Mouse (Mus musculus): ENCODE measurements at regions not wholly inside any gene's neighbourhood (a gene's known extent, or its start where the extent isn't known, plus 50 kb on each side); places are given as distances from the start of the nearest gene placed in this dataset.
"Not testable (repeated sequence)": the region's sequence is repeated elsewhere in the genome, so short reads cannot be mapped to it uniquely, and the experiment has no call there.

- 0 out of 2 replicates have a peak, but pooled peaks cover 5% of the 10 kb centered on the region for H3K9me3 ChIP-seq (ENCODE audit: low read length)
- H3K27me3 ChIP-seq (ENCODE audit: insufficient read depth, low read length) = no peaks in the 10 kb centered on the region
- no peak for TF ChIP-seq POU5F1 (IDR thresholded peaks at IDR 0.05; ENCODE audit: borderline replicate concordance, low read length)
- no peak for TF ChIP-seq CTCF (conservative IDR thresholded peaks at IDR 0.05; ENCODE audit: low read length)
- TF ChIP-seq NANOG (IDR thresholded peaks at IDR 0.05; ENCODE audit: borderline replicate concordance, low read length) = no peak
- no peaks in the 10 kb centered on the region for H3K4me1 ChIP-seq (replicated peaks; ENCODE audit: low read depth, low read length)
- H3K4me3 ChIP-seq (replicated peaks; ENCODE audit: low read length) = no peak overlapping the region
- H3K36me3 ChIP-seq (ENCODE audit: insufficient read depth, low read length) = no peaks in the 10 kb centered on the region
Measured at GRCm38 (mm10) chr1:194426293-194426692, 191.7 kb upstream of the Plxna2 start.

DNA sequence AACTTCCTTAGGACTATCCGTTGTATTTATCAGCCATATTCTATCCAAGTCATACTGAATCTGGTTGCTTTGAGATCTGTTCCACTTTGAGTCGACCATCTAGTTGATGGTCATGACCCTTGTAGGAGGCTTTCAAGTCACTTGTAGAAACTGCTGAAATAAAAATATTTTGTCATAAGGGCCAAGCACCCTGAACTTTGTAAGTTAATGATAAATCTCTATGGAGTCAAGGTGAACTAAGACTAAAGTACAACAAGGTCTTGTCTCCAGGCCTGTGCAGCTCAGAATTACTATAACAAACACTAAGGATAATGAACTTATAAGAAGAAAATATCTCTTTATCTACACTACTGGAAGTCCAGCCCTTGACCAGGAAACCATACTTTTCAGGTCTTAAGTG is 193.8 kb upstream of the Plxna2 start:
- Histone ChIP-seq H3K27me3 (ENCODE audit: insufficient read depth, low read length) (no peaks in the 10 kb centered on the region), H3K36me3 (ENCODE audit: insufficient read depth, low read length) (no peaks in the 10 kb centered on the region), H3K4me3 (replicated peaks; ENCODE audit: low read length) (no peak overlapping the region), H3K4me1 (replicated peaks; ENCODE audit: low read depth, low read length) (peaks cover 11% of the 10 kb centered on the region), H3K9me3 (ENCODE audit: low read length) (0 out of 2 replicates have a peak, but pooled peaks cover 5% of the 10 kb centered on the region)
- TF ChIP-seq NANOG (IDR thresholded peaks at IDR 0.05; ENCODE audit: borderline replicate concordance, low read length) = no peak
- TF ChIP-seq POU5F1 (IDR thresholded peaks at IDR 0.05; ENCODE audit: borderline replicate concordance, low read length) = no peak
- no peak for TF ChIP-seq CTCF (conservative IDR thresholded peaks at IDR 0.05; ENCODE audit: low read length)

- no peak for TF ChIP-seq NANOG (IDR thresholded peaks at IDR 0.05; ENCODE audit: borderline replicate concordance, low read length)
- no peak for TF ChIP-seq CTCF (conservative IDR thresholded peaks at IDR 0.05; ENCODE audit: low read length)
- no peak for TF ChIP-seq POU5F1 (IDR thresholded peaks at IDR 0.05; ENCODE audit: borderline replicate concordance, low read length)
- Histone ChIP-seq H3K4me1 (replicated peaks; ENCODE audit: low read depth, low read length) (no peaks in the 10 kb centered on the region), H3K36me3 (ENCODE audit: insufficient read depth, low read length) (no peaks in the 10 kb centered on the region), H3K9me3 (ENCODE audit: low read length) (no peaks in the 10 kb centered on the region), H3K27me3 (ENCODE audit: insufficient read depth, low read length) (no peaks in the 10 kb centered on the region), H3K4me3 (replicated peaks; ENCODE audit: low read length) (no peak overlapping the region)
Measured at GRCm38 (mm10) chr1:194412193-194412592, 205.8 kb upstream of the Plxna2 start.

DNA sequence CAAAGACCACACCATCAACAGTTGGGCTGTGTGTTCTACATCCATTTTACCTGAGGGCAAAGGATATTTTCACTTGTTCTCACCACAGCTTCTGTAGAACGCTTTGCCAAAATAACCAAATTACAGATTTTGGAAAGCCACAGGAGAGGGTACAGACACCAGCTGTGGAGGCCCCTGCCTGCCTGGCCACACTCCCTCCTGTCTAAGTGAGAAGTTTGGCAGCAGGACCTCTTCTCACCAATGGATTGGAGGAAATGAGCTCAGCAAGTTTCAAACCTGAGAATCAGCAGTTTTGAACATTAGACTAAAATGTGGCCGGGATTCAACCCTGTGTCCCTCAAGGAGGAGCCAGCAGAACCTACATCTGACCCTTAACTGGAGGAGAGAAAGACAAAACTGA is 206.2 kb upstream of the Plxna2 start:
- Histone ChIP-seq H3K4me1 (replicated peaks; ENCODE audit: low read depth, low read length) (no peaks in the 10 kb centered on the region), H3K27me3 (ENCODE audit: insufficient read depth, low read length) (no peaks in the 10 kb centered on the region), H3K4me3 (replicated peaks; ENCODE audit: low read length) (no peak overlapping the region), H3K36me3 (ENCODE audit: insufficient read depth, low read length) (no peaks in the 10 kb centered on the region), H3K9me3 (ENCODE audit: low read length) (no peaks in the 10 kb centered on the region)
- TF ChIP-seq POU5F1 (IDR thresholded peaks at IDR 0.05; ENCODE audit: borderline replicate concordance, low read length) (no peak), NANOG (IDR thresholded peaks at IDR 0.05; ENCODE audit: borderline replicate concordance, low read length) (no peak), CTCF (conservative IDR thresholded peaks at IDR 0.05; ENCODE audit: low read length) (no peak)

GRCm38 (mm10) chr1:194399281-194399680 is 218.7 kb upstream of the Plxna2 start:
- Histone ChIP-seq H3K4me1 (replicated peaks; ENCODE audit: low read depth, low read length) (no peaks in the 10 kb centered on the region), H3K27me3 (ENCODE audit: insufficient read depth, low read length) (no peaks in the 10 kb centered on the region), H3K4me3 (replicated peaks; ENCODE audit: low read length) (no peak overlapping the region), H3K36me3 (ENCODE audit: insufficient read depth, low read length) (no peaks in the 10 kb centered on the region), H3K9me3 (ENCODE audit: low read length) (no peaks in the 10 kb centered on the region)
- TF ChIP-seq CTCF (conservative IDR thresholded peaks at IDR 0.05; ENCODE audit: low read length) = no peak
- no peak for TF ChIP-seq NANOG (IDR thresholded peaks at IDR 0.05; ENCODE audit: borderline replicate concordance, low read length)
- TF ChIP-seq POU5F1 (IDR thresholded peaks at IDR 0.05; ENCODE audit: borderline replicate concordance, low read length) = no peak

GRCm38 (mm10) chr1:194396754-194397460 is 221.1 kb upstream of the Plxna2 start:
- Histone ChIP-seq H3K9me3 (ENCODE audit: low read length) (no peaks in the 10 kb centered on the region), H3K27me3 (ENCODE audit: insufficient read depth, low read length) (no peaks in the 10 kb centered on the region), H3K4me1 (replicated peaks; ENCODE audit: low read depth, low read length) (no peaks in the 10 kb centered on the region), H3K36me3 (ENCODE audit: insufficient read depth, low read length) (no peaks in the 10 kb centered on the region), H3K4me3 (replicated peaks; ENCODE audit: low read length) (no peak overlapping the region)
- TF ChIP-seq POU5F1 (IDR thresholded peaks at IDR 0.05; ENCODE audit: borderline replicate concordance, low read length) (no peak), NANOG (IDR thresholded peaks at IDR 0.05; ENCODE audit: borderline replicate concordance, low read length) (no peak), CTCF (conservative IDR thresholded peaks at IDR 0.05; ENCODE audit: low read length) (no peak)

- Histone ChIP-seq H3K4me1 (replicated peaks; ENCODE audit: low read depth, low read length) (no peaks in the 10 kb centered on the region), H3K9me3 (ENCODE audit: low read length) (no peaks in the 10 kb centered on the region), H3K27me3 (ENCODE audit: insufficient read depth, low read length) (no peaks in the 10 kb centered on the region), H3K4me3 (replicated peaks; ENCODE audit: low read length) (no peak overlapping the region), H3K36me3 (ENCODE audit: insufficient read depth, low read length) (no peaks in the 10 kb centered on the region)
- TF ChIP-seq POU5F1 (IDR thresholded peaks at IDR 0.05; ENCODE audit: borderline replicate concordance, low read length) = no peak
- TF ChIP-seq CTCF (conservative IDR thresholded peaks at IDR 0.05; ENCODE audit: low read length) = no peak
- TF ChIP-seq NANOG (IDR thresholded peaks at IDR 0.05; ENCODE audit: borderline replicate concordance, low read length) = no peak
Measured at GRCm38 (mm10) chr1:194393720-194394119, 224.3 kb upstream of the Plxna2 start.

- H3K36me3 ChIP-seq (ENCODE audit: insufficient read depth, low read length) = no peaks in the 10 kb centered on the region
- no peaks in the 10 kb centered on the region for H3K9me3 ChIP-seq (ENCODE audit: low read length)
- H3K27me3 ChIP-seq (ENCODE audit: insufficient read depth, low read length) = no peaks in the 10 kb centered on the region
- no peak for TF ChIP-seq POU5F1 (IDR thresholded peaks at IDR 0.05; ENCODE audit: borderline replicate concordance, low read length)
- TF ChIP-seq NANOG (IDR thresholded peaks at IDR 0.05; ENCODE audit: borderline replicate concordance, low read length) = no peak
- TF ChIP-seq CTCF (conservative IDR thresholded peaks at IDR 0.05; ENCODE audit: low read length) = no peak
- no peaks in the 10 kb centered on the region for H3K4me1 ChIP-seq (replicated peaks; ENCODE audit: low read depth, low read length)
- H3K4me3 ChIP-seq (replicated peaks; ENCODE audit: low read length) = no peak overlapping the region
Measured at GRCm38 (mm10) chr1:194390202-194390601, 227.8 kb upstream of the Plxna2 start.

- Histone ChIP-seq H3K4me1 (replicated peaks; ENCODE audit: low read depth, low read length) (no peaks in the 10 kb centered on the region), H3K36me3 (ENCODE audit: insufficient read depth, low read length) (no peaks in the 10 kb centered on the region), H3K9me3 (ENCODE audit: low read length) (peaks cover 10% of the 10 kb centered on the region), H3K4me3 (replicated peaks; ENCODE audit: low read length) (no peak overlapping the region), H3K27me3 (ENCODE audit: insufficient read depth, low read length) (no peaks in the 10 kb centered on the region)
- TF ChIP-seq NANOG (IDR thresholded peaks at IDR 0.05; ENCODE audit: borderline replicate concordance, low read length) (no peak), CTCF (conservative IDR thresholded peaks at IDR 0.05; ENCODE audit: low read length) (no peak)
Measured at GRCm38 (mm10) chr1:194378135-194378534, 239.9 kb upstream of the Plxna2 start.

GRCm38 (mm10) chr1:194373511-194373910 is 244.5 kb upstream of the Plxna2 start:
- H3K27me3 ChIP-seq (ENCODE audit: insufficient read depth, low read length) = not testable (repeated sequence)

More at GRCm38 (mm10) chr1:194373511-194373910, 244.5 kb upstream of the Plxna2 start:
- not testable (repeated sequence) for H3K4me1 ChIP-seq (replicated peaks; ENCODE audit: low read depth, low read length); H3K36me3 ChIP-seq (ENCODE audit: insufficient read depth, low read length); H3K4me3 ChIP-seq (replicated peaks; ENCODE audit: low read length)
- H3K9me3 ChIP-seq (ENCODE audit: low read length) = peaks cover 18% of the 10 kb centered on the region

Data from E14TG2a.4 (cell line).